Mouse (Mus musculus): ENCODE data around the gene Itga3.

GRCm38 (mm10) chr11:95000128-95000527 is 76.5 kb downstream of the Itga3 start:
- TF ChIP-seq CTCF (conservative IDR thresholded peaks at IDR 0.05; ENCODE audit: low read length) (no peak), POU5F1 (IDR thresholded peaks at IDR 0.05; ENCODE audit: borderline replicate concordance, low read length) (no peak), NANOG (IDR thresholded peaks at IDR 0.05; ENCODE audit: borderline replicate concordance, low read length) (no peak)

Data from E14TG2a.4 (cell line).